Mouse (Mus musculus): ENCODE data around the gene Zmynd11.
A peak's percentile ranks its signal among the peaks of the same experiment; 100 is the strongest.

The Zmynd11 gene

DNA sequence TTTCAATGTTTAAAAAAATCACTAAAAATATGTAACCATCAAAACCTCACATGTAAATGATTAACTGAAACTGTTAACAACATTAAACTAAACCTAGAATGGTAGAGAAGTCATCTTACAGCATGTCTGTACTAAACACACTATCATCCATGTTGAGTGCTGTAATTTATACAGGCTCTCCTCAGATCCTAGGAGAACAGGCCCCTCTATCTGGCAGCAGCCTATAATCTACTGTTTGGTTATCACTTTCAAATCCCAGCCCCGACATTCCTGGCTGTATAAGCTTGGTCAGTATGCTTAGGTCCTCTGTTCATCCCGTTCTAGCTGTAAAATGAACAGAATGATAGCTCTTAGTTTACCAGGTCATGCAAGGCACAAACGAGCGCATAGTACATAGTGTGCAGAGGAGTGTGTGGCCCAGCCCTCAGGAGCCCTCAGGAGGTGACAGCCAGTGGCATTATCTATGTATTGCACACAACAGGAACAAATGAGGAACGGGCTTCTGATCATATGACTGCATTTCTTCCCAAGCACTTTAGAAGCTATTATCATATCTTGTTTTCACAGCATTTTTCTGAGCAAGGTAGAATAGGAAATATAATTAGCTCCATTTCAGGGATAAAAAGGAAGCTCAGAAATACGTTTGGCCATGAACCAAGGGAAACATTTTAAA, 51.5 kb downstream of the Zmynd11 start:
- no peak for DNase-seq

DNA sequence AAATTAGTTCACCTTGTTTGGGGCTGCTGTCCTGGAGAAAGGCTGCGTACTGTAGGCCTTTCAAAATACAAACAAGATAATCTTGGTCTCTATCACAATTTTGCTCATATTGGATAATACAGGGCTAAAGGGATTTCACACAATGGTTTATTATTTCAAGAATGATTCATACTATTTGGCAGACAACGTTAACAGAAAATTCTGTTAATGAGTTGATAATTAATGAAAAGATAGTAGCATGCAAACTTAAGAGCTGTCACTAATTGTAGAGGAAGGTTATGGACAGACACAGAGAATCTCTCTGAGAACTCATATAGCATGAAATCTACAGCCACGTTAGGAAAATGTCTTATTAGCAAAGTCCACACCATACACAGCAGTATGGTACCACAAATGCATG, 52.2 kb downstream of the Zmynd11 start:
- DNase-seq = no peak

DNA sequence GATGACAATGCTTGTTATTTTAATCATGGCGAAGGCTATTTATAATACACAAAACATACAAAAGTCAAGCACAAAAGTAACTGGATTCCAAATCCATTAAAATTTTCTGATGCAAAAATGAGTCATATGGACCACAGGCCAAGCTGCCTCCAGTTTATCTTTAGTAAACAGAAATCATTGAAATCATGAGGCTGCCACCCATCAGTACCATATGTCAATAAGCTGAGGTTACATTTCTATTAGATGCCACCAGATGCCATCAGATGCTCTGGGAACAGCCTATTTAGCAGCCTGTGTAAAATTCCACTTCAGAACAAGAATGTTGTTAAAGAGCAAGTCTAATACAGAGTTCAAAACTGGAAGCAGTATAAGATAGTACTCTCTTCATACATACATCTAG, 52.7 kb downstream of the Zmynd11 start:
- DNase-seq = no peak

DNA sequence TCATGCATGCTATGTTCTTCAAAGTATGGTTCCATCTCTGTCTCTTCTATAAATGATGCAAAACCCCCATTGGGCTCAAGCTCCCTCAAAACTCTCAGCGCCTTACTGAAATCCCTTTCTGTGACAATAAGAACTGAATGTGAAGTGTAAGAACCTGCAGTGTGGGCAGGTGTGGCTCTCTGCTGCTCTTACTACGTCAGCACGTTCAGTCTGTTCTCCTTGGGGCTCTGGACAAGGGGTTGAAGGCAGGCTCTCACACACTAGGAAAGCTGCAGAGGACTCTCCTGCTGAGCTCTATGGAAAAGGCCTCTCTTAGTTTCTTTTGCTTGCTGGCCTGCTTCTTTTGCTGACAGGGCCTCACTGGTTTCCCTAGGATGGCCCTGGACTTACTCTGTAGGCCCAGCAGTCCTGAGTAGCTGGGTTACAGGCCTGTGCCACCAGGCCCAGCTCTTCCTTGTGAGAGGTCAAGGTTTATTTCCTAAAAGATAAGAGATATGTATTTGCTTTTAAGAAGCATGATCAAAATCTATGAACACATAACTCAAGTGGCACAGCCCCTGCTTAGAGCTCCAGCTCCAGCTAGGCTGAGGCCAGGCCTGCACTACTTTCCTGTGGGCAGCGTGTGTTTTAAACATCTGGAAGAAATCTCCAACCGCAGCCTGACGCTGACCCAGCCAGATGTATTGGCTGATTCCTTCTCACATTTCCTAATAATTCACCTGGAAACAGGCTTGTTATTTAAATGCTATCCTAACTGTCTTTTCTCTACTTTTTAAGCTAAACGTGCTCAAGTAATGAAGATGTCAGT, 56.5 kb downstream of the Zmynd11 start:
- DNase-seq = no peak

DNA sequence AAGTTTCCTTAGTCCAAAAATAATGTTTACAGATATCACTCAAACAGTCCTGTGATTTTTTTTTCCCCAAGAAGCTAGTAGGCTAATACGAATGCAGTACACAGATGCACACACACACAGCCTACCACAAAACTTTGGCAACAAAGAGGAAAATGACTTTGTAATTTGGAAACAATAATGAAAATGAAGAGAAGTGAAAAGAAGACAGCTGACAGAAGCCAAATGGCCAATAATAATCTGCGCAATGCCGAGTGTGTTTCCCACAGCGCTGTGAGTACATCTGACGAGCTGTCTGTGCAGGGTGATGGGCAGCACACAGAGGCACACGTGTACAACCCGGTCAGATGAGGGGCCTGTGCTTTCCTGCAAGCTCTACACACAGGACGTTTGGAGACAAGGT, 58.4 kb downstream of the Zmynd11 start:
- no peak for DNase-seq

- no peak for DNase-seq
Measured at GRCm38 (mm10) chr13:9702615-9703235, 62.4 kb downstream of the Zmynd11 start.

DNA sequence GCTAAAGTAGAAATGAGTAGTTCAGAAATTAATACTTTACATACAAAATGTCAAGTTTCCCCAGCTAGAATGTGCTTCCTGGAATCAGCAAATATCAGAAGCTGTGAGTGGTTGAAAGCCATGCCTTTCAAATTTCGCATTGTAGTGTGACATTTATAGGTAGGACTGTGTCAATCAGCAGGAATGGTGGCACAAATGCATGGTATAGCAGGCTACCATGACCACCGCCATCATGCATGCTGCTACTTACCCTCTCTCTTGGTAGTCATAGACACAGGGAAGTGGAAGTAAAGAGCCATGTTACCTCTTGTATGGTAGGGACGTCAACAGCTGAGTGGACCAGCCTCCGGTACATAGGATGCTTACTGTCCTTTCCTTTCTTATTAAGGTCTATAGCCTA, 67.8 kb downstream of the Zmynd11 start:
- DNase-seq = no peak

DNA sequence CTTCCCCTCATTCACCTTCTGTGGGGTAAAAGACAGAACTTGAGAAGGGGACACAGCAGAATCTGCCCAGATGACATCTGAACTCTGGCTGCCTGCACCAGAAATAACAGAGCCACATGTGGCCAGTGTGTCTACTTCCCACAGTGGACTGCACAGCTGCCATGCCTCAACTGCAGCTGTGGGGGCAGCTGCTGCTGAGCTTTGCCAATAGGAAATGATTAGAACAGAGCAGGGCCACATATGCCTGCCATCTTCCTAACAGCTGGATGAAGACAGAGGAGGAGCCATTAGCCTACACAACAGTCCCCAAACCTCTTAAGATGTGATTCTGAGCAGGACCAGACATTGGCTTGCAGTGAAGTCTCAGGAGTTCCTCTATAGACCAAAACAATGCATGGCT, 69.3 kb downstream of the Zmynd11 start:
- no peak for DNase-seq

DNA sequence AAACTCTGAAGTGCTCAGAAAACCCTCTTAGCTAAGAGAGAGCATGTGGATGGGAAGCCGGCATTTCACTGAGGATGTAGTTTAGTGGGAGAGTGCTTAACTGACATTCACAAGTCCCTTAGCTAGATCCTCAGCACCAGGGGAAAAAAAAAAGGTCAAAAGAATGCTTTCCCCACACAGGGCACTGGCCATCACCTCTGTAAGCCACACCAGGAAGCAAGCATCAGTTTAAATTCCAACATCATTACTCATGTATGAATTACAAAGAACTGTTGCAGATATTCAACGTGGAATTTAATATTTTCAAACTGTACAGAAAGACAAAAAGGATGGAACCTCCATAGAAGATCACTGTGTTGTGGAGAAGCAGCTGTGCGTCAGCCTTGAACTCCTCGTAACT, 69.7 kb downstream of the Zmynd11 start:
- DNase-seq = no peak

GRCm38 (mm10) chr13:9694651-9695050, 70.5 kb downstream of the Zmynd11 start:
- no peak for DNase-seq

GRCm38 (mm10) chr13:9692876-9693275, 72.3 kb downstream of the Zmynd11 start:
- no peak for DNase-seq

- no peak for DNase-seq
Measured at GRCm38 (mm10) chr13:9689366-9689765, 75.8 kb downstream of the Zmynd11 start.

GRCm38 (mm10) chr13:9686765-9687164, 78.4 kb downstream of the Zmynd11 start:
- DNase-seq = peak; percentile 77

DNA sequence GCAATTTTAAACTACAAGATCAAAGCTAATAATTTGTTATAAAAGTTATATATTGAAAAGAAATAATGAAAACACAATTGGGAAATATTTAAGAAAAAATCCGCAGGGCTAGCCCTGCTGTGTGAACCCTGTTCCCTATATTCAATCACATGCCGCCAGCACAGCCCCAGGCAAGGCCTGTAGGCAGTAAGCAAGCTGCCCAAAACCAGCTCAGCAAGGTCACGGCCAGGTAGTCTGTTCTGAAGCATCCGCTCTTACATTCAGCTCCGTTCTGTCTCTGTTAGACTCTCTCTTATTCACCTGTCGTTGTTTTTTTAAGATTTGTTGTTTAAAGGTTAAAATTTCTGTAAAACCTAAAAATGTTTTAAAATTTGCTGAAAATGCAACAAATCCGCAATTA, 78.9 kb downstream of the Zmynd11 start:
- peak; percentile 47 for DNase-seq

GRCm38 (mm10) chr13:9684153-9684923, 80.8 kb downstream of the Zmynd11 start:
- DNase-seq = peak; percentile 74

DNA sequence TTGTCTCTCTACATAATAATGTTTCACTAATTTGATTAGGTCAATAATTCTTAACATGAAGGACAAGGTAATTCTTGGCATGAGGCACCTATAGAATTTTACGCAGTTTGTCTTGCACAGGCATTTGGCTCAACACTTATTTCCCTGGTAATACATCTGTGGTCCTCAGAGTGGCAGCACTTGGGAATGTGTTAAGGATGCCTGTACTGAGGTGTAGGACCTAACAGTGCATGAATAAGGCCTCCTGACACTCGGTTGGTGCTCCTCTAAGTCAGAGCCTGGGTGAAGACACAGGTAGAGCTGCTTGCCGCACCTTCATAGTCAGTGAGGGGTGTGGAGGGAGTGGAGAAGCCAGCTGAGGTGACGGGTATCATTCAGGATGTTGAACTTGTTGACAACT, 81.8 kb downstream of the Zmynd11 start:
- no peak for DNase-seq

DNA sequence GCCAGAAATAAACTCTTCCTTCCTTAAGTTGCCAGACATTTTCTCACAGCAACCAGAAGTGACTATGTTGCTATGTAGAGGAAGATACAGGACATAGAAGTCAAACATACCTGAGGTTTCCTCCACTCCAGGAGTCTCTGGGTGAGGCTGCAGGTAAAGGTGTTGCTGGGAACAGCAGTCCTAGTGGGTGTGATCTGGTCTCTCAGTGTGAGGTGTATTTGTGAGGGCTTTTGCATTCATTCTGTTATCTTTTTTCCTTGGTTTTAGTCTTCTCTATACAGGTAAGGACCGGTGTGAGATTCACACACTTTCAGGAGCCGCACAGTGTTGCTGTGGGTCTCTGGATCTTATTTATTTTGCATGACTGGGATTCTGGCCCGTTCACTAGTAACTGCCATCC, 83.6 kb downstream of the Zmynd11 start:
- no peak for DNase-seq

DNA sequence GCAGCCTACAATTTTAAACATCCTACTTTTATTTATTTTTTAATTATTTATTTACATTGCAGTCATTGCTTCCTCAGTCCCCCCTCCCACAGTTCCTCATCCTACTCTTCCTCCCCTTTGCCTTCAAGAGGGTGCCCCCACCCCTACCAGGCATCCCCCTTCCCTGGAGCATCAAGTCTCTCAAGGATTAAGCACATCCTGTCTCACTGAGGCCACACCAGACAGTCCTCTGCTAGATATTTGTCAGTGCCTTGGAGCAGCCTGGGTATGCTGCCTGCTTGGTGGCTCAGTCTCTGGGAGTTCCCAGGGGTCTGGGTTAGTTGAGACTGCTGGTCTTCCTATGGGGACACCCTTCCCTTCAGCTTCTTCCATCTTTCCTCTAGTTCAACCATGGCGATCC, 91.0 kb downstream of the Zmynd11 start:
- DNase-seq = no peak

GRCm38 (mm10) chr13:9669246-9669645, 95.9 kb downstream of the Zmynd11 start:
- no peak for DNase-seq

- DNase-seq = no peak
Measured at GRCm38 (mm10) chr13:9667954-9668496, 97.1 kb downstream of the Zmynd11 start.

DNA sequence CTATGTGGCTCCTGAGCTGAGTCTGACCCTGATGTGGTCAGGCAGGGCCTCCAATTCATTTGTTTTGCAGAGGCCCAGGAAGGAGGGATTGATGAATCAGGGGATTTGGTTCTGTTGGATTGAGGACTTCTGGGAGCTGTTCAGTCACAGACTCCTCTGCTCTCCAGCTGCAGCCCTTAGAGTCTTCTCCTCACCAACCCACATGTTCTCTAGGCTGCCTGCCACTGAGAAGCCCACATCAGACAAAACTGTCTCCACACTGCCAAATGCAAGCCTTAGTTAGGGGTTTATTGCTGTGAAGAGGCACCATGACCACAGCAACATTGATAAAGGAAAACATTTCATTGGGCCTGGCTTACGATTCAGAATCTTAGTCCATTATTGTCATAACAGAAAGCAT, 101.5 kb downstream of the Zmynd11 start:
- no peak for DNase-seq

DNA sequence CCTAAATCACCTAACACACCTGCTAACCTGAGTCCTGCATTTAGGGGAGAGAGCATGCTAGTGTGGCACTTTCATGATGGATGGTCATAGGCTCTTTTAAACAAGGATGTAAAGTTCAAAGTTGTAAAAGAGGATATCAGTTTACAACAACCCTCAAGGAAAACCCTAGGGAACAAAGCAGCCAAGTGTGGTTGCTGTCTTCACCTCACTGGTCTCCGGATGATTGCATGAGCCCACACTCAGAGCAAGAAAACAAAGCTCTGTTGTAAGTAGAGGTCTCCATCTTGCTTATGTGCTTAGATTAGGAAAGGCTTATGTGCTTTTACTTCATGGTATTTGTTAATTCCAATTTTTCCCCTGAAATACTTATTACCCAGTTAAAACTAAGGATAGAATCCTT, 104.4 kb downstream of the Zmynd11 start:
- no peak for DNase-seq

- DNase-seq = no peak
Measured at GRCm38 (mm10) chr13:9656613-9657012, 108.5 kb downstream of the Zmynd11 start.

Measured in cerebellum, adult 9-11 months (tissue).